Mouse (Mus musculus) kidney, postnatal 0 days (tissue): ENCODE measurements at regions not wholly inside any gene's neighbourhood (a gene's known extent, or its start where the extent isn't known, plus 50 kb on each side); places are given as distances from the start of the nearest gene placed in this dataset.

Experiments used
- ATAC-seq: fragments of 200-750 bp; cut with Nextera tagmentation; replicated peaks from 2 replicates; pipeline ENCODE4 v1.8.0; 2017; ENCODE audit warnings: low read depth, moderate number of reproducible peaks, moderate TSS enrichment, moderate library complexity; ENCODE audit not compliant: low FRiP score
- DNase-seq: peaks from one replicate; pipeline ENCODE4 v3.0.0-alpha.2; 2016; ENCODE audit warnings: low spot score
- H3K27ac ChIP-seq: fragments of 300-500 bp; sonication (generic); 2 replicates; pipeline ENCODE4 v1.5.1; 2014; ENCODE audit warnings: mild to moderate bottlenecking
- H3K27me3 ChIP-seq: fragments of 300-500 bp; sonication (generic); 2 replicates; pipeline ENCODE4 v1.6.1; 2014; ENCODE audit warnings: low read length, mixed read lengths; ENCODE audit not compliant: insufficient read depth
- H3K36me3 ChIP-seq: fragments of 300-500 bp; sonication (generic); 2 replicates; pipeline ENCODE4 v1.6.1; 2014; ENCODE audit warnings: low read length, mixed read lengths; ENCODE audit not compliant: insufficient read depth
- H3K4me1 ChIP-seq: fragments of 300-500 bp; sonication (generic); replicated peaks from 2 replicates; pipeline ENCODE4 v1.6.1; 2014; ENCODE audit warnings: antibody characterized with exemption, low read length, mixed read lengths; ENCODE audit not compliant: insufficient read depth
- H3K4me2 ChIP-seq: fragments of 300-500 bp; sonication (generic); 2 replicates; pipeline ENCODE4 v1.6.1; 2014; ENCODE audit warnings: mild to moderate bottlenecking, low read length, moderate library complexity, mixed read lengths
- H3K4me3 ChIP-seq: fragments of 300-500 bp; sonication (generic); replicated peaks from 2 replicates; pipeline ENCODE4 v1.5.1; 2014; ENCODE audit warnings: low read depth, low read length
- H3K9ac ChIP-seq: fragments of 300-500 bp; sonication (generic); 2 replicates; pipeline ENCODE4 v1.6.1; 2014; ENCODE audit warnings: low read depth, low read length
- H3K9me3 ChIP-seq: fragments of 300-500 bp; sonication (generic); replicated peaks from 2 replicates; pipeline ENCODE4 v1.6.1; 2016; ENCODE audit warnings: low read length, inconsistent platforms, mixed read lengths
- CTCF ChIP-seq: IDR thresholded peaks from 2 replicates; pipeline ENCODE4 v1.5.1; 2016; ENCODE audit warnings: antibody characterized with exemption, low read depth, mild to moderate bottlenecking, moderate library complexity
- WGBS: fragments of 180-500 bp; shearing (Covaris S2); extraction: QIAGEN DNeasy Blood & Tissue Kit; methylation state at CpG from one replicate; pipeline ENCODE4 v1.1.7; 2014; 5-methylcytosine and 5-hydroxymethylcytosine counted together

DNA sequence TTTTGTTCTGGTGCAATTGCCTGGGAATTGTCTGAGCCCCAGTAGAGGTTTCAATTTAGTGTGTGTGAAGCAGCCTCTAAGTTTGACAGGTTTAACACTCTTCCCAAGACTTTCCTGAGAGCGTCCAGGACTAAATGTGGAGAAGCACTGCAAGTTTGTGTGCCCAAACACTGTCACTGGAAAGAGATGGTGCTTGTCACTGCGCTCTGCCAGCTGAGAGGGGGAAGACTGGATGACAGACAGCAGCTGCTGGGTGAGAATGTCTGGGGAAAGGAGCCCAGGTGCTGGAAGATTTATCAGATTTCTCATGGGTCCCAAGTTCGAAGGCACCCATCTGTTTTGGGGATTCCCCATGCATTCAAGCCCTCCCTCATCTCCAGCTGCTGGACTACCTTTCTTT lies 114.2 kb upstream of the Cblb start:
- no peak overlapping the region for H3K9ac ChIP-seq
- H3K27me3 ChIP-seq, result no peaks in the 10 kb centered on the region
- DNase-seq, result no peak
- H3K4me2 ChIP-seq, result no peak overlapping the region
- no peak overlapping the region for H3K27ac ChIP-seq
- 53% methylated on average over 3 of the region's 3 CpGs for WGBS
- no peaks in the 10 kb centered on the region for H3K9me3 ChIP-seq
- no peak overlapping the region for H3K4me3 ChIP-seq
- ATAC-seq, result no peak
- no peaks in the 10 kb centered on the region for H3K4me1 ChIP-seq
- H3K36me3 ChIP-seq, result no peaks in the 10 kb centered on the region
- no peak for TF ChIP-seq CTCF

DNA sequence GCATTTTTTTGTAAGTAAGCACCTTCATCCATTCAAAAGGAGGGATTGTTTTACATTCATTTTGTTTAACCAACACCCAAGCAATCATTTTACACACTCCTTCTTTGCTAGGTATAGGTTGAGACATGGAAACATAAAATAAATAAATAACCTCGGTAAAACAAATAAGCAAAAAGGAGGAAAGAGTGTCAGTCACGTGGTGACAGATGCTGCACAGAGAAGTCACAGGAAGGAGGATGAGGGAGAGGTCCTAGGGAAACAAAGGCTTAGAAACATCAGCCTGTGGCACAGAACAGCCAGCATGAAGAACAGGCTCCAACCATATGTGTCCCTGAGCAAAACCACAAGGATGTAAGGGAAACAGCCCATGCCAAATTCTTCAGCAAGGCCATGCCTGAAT lies 113.5 kb upstream of the Cblb start:
- TF ChIP-seq CTCF, result no peak
- Histone ChIP-seq H3K4me1 (no peaks in the 10 kb centered on the region), H3K36me3 (no peaks in the 10 kb centered on the region), H3K9me3 (no peaks in the 10 kb centered on the region), H3K27ac (no peak overlapping the region), H3K27me3 (no peaks in the 10 kb centered on the region), H3K9ac (no peak overlapping the region), H3K4me3 (no peak overlapping the region), H3K4me2 (no peak overlapping the region)
- DNase-seq (no peak), ATAC-seq (no peak)
- 34% methylated on average over 2 of the region's 2 CpGs for WGBS

- no peaks in the 10 kb centered on the region for H3K27me3 ChIP-seq
- no peak overlapping the region for H3K4me2 ChIP-seq
- no peak overlapping the region for H3K4me3 ChIP-seq
- H3K27ac ChIP-seq, result no peak overlapping the region
- no peaks in the 10 kb centered on the region for H3K9me3 ChIP-seq
- H3K4me1 ChIP-seq, result no peaks in the 10 kb centered on the region
- 84% methylated on average over 4 of the region's 4 CpGs for WGBS
- ATAC-seq (no peak), DNase-seq (no peak)
- TF ChIP-seq CTCF, result no peak
- H3K36me3 ChIP-seq, result no peaks in the 10 kb centered on the region
- H3K9ac ChIP-seq, result no peak overlapping the region
These were observed 110.0 kb upstream of the Cblb start for GRCm38 (mm10) chr16:51921025-51921424.

DNA sequence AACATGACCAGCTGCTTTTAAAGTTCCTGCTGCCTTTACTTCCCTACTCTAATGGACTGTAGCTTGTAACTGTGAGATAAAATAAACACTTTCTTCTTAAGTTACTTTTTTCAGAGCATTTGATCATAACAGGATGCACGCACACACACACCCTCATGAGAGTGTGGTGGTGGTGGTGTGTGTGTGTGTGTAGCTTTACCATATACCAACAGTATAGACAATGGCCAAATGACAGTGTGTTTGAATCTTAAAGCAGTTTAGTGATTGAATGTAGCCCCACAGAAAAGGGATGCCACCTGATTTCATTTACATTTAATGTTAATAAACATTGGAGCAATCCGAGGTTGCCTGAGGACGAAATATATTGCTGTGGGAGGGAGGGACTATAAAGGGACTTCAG lies 108.4 kb upstream of the Cblb start:
- Histone ChIP-seq H3K4me1 (no peaks in the 10 kb centered on the region), H3K9me3 (no peaks in the 10 kb centered on the region), H3K9ac (no peak overlapping the region), H3K27ac (no peak overlapping the region), H3K4me2 (no peak overlapping the region), H3K4me3 (no peak overlapping the region), H3K27me3 (no peaks in the 10 kb centered on the region), H3K36me3 (no peaks in the 10 kb centered on the region)
- WGBS, result 51% methylated on average over 3 of the region's 3 CpGs
- DNase-seq (no peak), ATAC-seq (no peak)
- TF ChIP-seq CTCF, result no peak

DNA sequence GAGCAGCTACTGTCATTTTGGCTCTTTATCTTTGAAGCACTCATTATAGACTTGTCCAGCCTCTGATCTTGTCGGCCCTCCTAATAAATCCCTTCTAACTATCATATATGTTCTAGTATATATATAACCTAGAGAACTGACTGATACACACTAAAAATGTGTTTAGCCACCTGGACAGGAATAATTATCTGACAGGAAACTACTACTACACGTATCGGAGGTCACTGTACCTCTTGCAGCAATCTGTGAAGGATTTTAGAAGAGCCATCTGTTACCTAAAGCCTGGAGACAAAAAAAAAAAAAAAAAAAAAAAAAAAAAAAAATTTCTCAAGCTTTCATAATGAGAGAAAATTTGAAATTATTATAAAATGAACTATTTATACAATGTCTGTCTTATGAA lies 105.4 kb upstream of the Cblb start:
- TF ChIP-seq CTCF, result no peak
- ATAC-seq, result no peak
- Histone ChIP-seq H3K9me3 (no peaks in the 10 kb centered on the region), H3K9ac (no peak overlapping the region), H3K4me3 (no peak overlapping the region), H3K27ac (no peak overlapping the region), H3K4me2 (no peak overlapping the region), H3K27me3 (no peaks in the 10 kb centered on the region), H3K36me3 (no peaks in the 10 kb centered on the region), H3K4me1 (no peaks in the 10 kb centered on the region)
- DNase-seq, result no peak
- WGBS, result 89% methylated on average over 3 of the region's 3 CpGs

GRCm38 (mm10) chr16:51933122-51933521 lies 97.9 kb upstream of the Cblb start:
- Histone ChIP-seq H3K4me2 (no peak overlapping the region), H3K4me1 (no peaks in the 10 kb centered on the region), H3K36me3 (no peaks in the 10 kb centered on the region), H3K27me3 (no peaks in the 10 kb centered on the region), H3K9ac (no peak overlapping the region), H3K4me3 (no peak overlapping the region), H3K27ac (no peak overlapping the region), H3K9me3 (no peaks in the 10 kb centered on the region)
- no peak for TF ChIP-seq CTCF
- no peak for ATAC-seq
- 82% methylated on average over 2 of the region's 2 CpGs for WGBS
- no peak for DNase-seq

GRCm38 (mm10) chr16:51933965-51934364 lies 97.1 kb upstream of the Cblb start:
- ATAC-seq, result no peak
- no peak for DNase-seq
- 68% methylated on average over 3 of the region's 3 CpGs for WGBS
- no peak overlapping the region for H3K4me2 ChIP-seq
- no peak overlapping the region for H3K9ac ChIP-seq
- no peak for TF ChIP-seq CTCF
- H3K36me3 ChIP-seq, result no peaks in the 10 kb centered on the region
- no peak overlapping the region for H3K27ac ChIP-seq
- no peaks in the 10 kb centered on the region for H3K4me1 ChIP-seq
- no peaks in the 10 kb centered on the region for H3K27me3 ChIP-seq
- H3K4me3 ChIP-seq, result no peak overlapping the region
- H3K9me3 ChIP-seq, result no peaks in the 10 kb centered on the region
